Mouse (Mus musculus) gastrocnemius, postnatal 10 days (tissue): ENCODE measurements around the gene Ppm1h. TPM values are rescaled to one million over a fixed set of nuclear protein-coding genes. Genes with fewer than 3 reads are reported as not detected.

Experiments used
- DNase-seq: peaks from one replicate; pipeline ENCODE4 v3.0.0; 2021; ENCODE audit warnings: mixed read lengths
- microRNA-seq, 2 experiments: library from miRNA; unstranded; fragments of <30 nt; microRNA quantifications; one replicate each; pipeline ENCODE4 v1.2.0; 2021
- total RNA-seq, 2 experiments: library from RNA; stranded (reverse); gene quantifications; 2 replicates each; pipeline ENCODE4 v1.2.3; 2021

Ppm1h gene
- total RNA-seq, 2 experiments from 2014 or later = 3.1 to 4.8 TPM

DNA sequence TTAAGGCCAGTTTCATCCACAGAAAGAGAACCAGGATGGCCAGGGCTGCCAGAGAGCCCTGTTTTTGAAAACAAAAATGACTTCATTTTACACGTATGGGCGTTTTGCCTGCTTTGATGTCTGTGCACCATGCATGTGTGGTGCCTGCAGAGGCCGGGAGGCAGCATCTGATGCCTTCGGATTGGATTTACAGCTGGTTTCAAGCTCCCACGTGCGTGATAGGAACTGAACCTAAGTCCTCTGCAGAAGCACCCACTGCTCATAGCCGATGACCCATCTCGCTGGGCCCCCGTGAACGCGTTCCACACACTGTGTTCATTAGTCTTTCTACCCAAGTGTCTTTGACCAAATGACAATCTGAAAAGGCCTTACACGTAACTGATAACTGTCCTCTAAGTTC lies 301.6 kb downstream of the Ppm1h start:
- DNase-seq = no peak

DNA sequence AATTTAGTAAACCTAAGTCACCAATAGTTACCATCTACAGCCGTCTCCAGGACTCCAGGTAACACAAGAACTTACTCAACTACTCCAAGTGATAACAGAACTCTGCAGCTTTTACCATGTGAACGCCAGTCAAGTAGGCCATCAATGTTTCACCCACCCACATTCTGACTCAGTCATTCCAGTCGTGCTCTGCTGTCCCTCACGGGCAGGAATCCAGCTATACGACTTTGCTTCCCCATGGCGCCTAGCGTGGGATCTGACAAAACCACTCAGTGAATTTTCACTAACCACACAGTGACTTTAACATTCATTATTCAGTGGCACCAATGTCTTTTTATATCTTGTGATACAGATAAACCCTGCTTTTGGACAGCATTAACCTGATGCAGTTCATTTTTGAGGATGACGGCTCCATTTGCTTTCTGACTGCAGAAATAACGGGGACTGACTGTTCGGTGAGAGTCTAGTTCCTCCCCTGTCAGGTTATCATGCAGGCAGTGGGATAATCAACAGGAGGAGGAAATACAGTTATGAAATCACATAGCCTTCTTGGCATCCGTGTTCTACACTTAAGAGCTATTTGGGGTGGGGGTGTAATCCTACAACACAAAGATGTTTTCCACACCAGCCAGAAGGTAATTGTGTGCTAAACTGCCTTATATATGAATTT lies 304.5 kb downstream of the Ppm1h start:
- no peak for DNase-seq

DNA sequence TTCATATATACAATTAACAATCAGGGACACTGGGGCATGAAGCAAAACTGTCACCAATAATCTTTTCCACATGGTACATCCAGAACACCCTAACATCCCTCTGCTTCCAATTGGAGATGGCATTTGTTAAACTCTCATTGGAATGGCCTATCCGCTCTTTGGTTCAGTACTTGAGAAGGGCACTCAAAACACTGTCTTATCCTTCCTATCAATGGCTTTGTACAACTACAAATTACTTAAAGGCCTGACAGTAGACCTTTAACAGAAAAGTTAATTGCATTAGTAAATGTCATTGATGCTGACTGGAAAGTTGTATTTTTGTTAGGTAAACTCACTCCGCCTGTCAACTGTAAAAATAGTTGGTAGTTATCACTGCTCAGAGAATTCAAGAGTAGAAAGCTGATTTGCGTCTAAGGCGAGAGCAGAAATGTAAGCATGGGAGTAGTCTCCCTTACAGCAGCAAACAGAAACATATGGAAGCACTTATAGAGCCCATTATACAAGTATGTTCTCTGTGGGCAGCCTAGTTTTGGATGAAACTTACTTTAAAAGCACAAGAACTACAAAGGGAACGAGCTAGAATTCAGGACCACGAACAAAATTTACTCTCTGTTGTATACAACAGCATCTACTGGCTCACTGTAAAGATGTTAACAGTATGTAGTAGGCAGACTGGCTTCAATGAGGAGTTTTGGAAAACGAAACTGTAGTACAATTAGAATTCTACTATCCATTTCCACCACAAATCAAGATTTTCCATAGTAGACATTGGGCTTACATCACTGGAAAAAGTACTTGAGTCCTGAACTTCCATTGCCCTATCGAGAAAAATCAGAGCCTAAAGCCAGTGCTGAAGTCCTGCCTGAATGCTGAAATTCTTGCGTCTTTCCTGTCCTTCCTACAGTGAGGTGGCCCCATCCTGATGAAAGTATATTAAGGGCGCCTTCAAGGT lies 305.3 kb downstream of the Ppm1h start:
- no peak for DNase-seq

DNA sequence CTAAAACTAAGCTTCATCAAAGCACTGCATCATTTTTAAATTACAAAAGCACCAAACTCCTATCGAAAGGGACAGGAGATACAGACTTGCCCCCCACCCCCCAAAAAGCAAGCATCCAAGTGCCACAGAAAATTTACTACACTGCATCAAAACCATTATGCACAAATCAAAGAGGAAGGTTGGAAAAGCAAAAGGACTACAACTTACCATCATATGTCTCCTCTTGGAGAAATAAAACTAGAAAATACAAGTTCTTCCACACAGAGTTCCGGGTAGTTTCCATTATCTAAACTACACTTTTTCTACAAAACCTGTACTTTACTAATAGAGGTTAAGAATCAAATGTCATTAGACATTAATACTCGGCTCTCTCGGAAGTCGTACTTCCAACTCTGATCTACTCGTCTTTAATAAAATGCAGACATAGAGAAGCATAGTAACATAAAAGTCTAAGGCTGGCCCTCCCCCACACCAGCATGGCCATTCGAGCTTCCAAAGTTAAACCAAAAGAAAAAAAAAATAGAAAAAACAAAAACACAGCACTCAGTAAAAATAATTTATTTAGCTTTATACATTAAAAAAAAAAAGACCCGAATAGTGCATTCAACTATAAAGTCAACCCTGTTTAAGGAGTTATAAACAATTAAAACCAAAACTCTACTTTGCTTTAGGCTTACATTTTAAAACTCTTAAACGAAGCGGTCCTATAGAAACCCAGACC lies 306.1 kb downstream of the Ppm1h start:
- DNase-seq = no peak

DNA sequence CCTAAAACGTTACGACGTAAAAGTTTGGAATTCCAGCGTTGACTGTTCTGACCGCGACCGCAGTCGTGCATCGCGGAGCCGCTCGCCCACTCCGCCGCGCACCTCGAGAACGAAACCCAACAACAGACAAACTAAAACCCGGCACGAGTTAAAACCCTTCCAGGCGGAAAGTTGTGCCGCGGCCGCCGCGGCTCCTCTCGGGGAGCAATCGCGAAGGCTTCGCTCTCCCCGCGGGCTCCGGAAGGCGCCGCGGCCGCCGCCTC lies 306.6 kb downstream of the Ppm1h start:
- peak; percentile 45 for DNase-seq

DNA sequence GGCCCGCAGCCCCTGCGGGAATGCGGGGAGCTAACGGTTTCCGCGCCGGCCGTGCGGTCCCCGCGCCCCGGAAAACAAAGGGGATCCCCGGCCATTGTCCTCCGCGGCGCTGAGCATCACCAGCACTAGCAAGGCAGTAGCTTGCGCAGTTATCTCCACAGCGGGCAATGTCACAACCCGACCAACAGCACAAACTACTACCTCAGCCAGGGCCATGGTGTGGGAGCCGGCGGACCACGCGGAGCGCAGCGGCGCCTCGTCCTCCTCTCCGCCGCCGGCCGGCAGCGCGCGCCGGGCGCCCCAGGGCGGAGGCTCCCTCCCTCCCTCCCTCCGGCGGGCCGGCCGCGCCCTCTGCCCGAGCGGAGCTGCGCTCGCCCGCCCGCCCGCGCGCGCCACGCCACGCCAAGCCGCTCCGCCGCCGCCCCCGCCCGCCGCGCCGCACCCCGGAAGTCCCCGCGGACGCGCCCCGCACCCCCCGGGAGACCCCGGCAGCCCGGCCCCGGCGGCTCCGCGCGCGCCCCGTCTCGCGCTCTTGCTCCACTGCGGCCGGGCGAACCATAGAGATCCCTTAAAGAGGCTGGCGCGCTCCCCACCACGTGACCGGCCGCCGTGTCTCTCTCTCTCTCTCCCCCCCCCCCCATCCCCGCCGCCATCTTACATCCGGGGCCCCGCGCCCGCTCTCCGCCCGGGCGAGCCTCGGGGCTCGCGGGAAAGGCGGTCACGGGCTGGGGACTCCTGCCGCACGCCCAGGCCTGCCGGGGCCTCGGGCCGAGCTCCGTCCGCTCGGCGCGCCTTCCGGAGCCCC lies 307.2 kb downstream of the Ppm1h start:
- peak; percentile 88 for DNase-seq

DNA sequence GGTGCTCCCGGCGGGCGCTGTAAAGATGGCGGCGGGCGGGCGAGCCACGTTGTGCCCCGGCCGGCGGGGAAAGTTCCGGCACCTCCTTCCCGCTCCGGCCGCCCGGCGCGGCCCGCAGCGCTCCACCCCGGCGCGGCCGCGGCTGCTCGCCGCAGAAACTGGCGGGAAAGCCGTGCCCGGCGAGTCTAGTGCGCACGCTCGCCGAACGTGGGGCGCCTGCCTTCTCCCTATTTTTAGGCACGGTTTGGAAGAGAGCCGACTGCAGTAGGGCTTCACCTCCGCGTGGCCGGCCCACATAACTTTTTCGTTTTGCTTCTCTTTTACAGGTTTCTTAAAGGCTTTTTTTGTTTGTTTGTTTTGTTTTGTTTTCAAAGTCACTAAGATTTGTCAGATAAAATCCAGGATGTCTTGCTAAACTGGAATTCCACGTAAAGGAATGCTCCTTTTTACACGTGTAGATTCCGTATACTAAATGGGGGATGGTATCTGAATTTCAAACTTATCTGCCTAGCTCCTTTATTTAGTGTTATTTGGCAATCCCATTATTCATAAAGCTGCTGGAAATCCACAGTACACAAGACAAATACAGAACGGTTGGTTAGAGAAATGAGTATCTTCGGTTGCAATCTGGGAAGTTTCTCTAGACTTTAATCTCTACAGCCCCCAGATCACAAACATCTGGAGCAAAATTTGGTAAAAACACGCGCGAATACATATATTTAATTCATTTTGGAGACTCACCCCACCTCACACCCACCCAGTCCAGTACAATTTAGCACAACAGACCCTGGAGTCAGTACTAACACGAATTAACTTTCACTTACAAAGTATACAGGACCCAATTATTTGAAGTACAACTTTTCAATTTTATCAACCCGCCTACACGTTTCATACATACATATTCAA lies 308.0 kb downstream of the Ppm1h start:
- DNase-seq = peak; percentile 79

DNA sequence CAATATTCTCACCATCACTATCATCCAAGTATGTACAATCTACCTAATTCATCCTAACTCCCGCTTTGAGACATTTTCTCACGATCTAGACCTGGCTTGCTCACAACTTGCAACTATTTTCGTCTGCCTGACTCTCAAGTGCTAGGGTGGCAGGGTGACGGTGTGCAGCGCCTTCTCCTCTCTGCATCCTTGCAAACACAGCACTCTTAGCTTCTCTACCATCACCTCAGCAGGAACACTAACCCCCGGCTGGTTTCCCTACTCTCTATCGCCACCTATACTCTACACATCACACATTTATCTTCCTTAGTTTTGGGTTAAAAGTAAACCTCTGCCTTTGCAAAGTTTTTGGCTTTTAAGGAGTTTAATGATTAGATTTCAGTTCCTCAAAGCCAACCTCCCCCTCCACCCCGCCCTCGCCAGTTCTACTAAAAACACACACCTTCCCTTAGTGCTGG lies 309.1 kb downstream of the Ppm1h start:
- no peak for DNase-seq

DNA sequence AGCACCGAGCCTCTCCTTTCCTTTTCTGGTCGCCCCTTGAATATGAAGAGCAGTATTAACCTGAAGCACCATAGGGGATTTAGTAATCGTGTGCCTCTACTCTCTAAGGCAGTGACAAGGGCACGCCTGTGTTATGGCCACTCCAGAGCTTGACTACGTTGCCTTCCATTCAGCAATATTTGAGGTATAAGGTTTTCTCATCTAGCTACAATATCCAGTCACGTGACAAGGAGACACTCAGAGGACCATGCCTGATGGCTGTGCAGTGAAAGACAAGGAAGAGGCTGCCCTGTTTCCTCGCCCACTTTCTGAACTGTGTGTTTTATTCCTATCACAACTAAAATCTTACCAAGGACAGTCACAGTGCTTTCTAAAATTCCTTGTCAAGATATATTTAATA lies 309.8 kb downstream of the Ppm1h start:
- no peak for DNase-seq

DNA sequence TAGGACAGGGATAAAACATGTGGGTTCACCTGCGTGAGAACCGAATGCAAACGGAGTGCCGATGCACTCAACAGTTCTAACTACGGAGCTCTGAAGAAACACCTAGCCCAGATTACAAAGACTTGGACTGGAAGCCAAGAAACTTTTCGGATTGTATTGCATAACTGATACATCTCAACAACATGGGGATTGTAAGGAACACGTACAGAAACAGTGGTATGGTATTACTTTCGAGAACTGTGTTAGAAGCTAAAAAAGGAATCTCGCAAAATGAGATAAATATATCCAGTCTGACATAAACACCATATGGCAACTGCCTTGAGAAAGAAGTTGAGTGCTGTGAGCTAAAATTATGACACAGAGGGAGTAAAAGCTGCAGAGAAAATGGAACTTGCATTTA lies 311.4 kb downstream of the Ppm1h start:
- no peak for DNase-seq

DNA sequence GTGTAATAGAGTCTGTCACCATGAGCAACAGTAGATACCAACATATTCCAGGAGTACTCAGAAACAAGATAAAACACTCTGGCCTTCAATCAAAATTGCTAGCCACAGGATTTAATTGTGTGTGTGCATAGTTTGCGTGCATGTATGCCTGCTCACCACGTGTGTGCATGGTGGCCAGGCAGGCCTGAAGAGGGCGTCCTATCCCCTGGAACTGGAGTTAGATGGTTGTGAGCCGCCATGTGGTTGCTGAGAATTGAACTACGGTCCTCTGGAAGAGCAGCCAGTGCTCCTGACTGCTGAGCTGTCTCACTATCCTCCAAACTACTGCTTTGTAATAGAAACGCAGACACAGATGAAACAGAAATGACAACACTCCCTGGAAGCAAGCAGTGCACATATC lies 312.0 kb downstream of the Ppm1h start:
- no peak for DNase-seq

DNA sequence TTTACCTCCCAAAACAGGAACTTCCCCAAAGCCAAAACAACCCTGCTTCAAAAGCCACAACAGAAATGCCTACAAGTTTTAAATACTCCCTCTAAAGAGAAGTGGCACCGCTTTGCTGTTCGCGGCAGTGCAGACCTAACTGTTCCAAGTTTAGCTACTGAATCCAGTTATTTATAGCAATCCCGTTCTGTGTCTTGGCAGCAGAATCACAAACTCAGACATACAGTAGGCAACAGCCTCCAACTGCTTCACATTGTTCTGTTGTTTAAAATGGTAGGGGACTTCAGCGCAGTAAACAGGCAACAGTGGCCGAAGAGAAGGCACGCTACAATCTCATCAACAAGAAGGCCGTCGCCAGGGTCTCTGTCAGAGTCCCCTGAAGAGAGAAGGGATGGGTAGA lies 312.5 kb downstream of the Ppm1h start:
- no peak for DNase-seq

DNA sequence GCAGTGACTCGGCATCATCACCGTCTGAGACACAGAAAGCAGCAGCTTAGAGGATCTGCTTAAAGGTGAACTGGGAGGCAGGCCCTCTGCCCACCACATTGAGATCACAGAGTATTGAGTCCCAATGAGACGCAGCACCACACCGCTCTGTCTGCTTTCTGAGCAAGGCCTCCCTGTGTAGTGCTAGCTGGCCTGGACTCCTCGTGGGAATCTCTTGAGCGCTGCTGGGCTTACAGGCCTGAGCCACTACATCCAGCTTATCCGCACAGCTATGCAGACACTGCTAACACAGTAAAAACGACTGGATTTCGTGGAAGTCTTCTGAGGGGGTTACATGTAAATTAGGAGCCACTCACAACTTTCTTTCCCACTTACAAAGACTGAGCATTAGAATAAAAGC lies 313.1 kb downstream of the Ppm1h start:
- DNase-seq = no peak

DNA sequence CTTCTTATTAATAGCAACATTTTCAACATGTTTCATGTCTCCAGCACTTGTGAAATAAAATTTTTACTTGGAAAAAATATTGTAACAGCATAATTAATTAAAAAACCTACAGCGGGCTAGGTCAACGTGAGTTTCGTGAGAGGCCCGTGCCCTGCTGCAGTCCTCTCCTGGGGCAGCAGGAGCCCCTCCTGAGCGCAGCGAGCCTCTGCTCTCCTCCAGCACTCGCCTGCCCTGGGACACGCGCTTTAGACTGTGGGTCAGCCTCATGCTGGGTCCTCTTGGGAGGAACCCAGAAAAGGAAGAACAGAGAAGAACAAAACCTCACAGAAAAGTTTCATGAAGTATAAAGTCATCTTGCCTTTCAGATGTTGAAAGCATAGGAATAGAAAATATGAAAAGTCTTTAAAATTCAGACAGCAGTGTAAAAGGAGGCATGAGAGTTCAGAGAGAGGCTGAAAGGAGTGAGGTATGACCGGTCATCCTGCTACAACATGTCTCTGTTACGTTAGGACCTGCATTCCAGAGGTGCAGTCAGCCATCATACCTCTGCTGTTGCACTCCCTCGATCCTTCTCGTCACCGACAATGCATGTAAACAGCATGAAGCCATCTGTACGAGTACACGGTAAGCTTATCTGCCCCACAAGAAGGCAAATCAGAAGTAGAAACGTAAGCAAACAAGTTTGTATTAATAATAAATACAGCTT lies 316.0 kb downstream of the Ppm1h start:
- no peak for DNase-seq

Small RNAs within 50 kb of the gene (microRNA-seq; reads per million reads assigned to microRNA genes)
- 0 reads per million in 2 experiments for gene Mir6412
- 0 reads per million in 2 experiments for gene Mir8104
- 67,286 to 83,629 reads per million in 2 experiments for gene Mirlet7i

Other genes starting within 250 kb of the Ppm1h start
- gene Avpr1a, start 230.3 kb upstream of the Ppm1h start, total RNA-seq = 1 to 10 TPM; 5.3 to 6.3 TPM